Mouse (Mus musculus): Measurements from ENCODE around the gene Ildr2. TPM values are rescaled to one million over a fixed set of nuclear protein-coding genes. Genes with fewer than 3 reads are reported as not detected.

The Ildr2 gene
- polyA plus RNA-seq, 1 experiment: 0.18 TPM

DNA sequence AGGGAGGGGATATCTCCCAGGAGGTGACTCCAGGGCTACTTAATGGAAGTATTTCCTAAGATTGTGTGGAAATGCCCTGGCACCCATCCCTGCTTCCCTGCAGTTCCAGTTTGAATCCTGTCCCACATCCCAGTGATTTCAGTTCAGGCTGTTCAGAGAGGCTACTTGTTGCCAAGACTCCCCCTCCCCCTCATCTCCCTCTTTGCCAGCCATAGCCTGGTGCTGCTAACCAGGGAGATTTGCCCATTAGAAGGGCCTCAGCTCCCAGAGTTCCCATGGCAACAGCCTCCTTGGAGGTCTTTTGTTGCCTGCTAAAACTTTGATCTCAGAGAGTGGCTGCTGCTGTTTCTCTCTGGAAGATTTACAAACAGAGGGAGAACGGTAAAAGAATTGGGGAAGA lies 26.6 kb downstream of the Ildr2 start:
- H3K4me3 ChIP-seq (ENCODE audit: low read depth, low read length): no peak overlapping the region
- H3K9ac ChIP-seq (ENCODE audit: low read depth, poor library complexity, severe bottlenecking): no peak overlapping the region
- H3K36me3 ChIP-seq (ENCODE audit: control insufficient read depth, insufficient read depth, low read length, poor library complexity, severe bottlenecking): no peaks in the 10 kb centered on the region
- H3K27ac ChIP-seq (ENCODE audit: insufficient read depth, low read length): no peak overlapping the region
- H3K27me3 ChIP-seq (ENCODE audit: control insufficient read depth, insufficient read depth, low read length, poor library complexity, severe bottlenecking): peaks cover 1% of the 10 kb centered on the region; the same call in 1 of the 2 replicates
- no peaks in the 10 kb centered on the region for H3K9me3 ChIP-seq (replicated peaks; ENCODE audit: control insufficient read depth, insufficient read depth, low read length, poor library complexity, severe bottlenecking)
- H3K4me1 ChIP-seq (ENCODE audit: control insufficient read depth, insufficient read depth, low read length): peaks cover 2% of the 10 kb centered on the region
- TF ChIP-seq EP300 (IDR thresholded peaks at IDR 0.05; ENCODE audit: insufficient read depth, low read depth, low read length) (no peak), POLR2A (IDR thresholded peaks at IDR 0.05; ENCODE audit: insufficient read depth, low read length) (no peak), CTCF (IDR thresholded peaks at IDR 0.05; ENCODE audit: low read depth, low read length) (no peak)

DNA sequence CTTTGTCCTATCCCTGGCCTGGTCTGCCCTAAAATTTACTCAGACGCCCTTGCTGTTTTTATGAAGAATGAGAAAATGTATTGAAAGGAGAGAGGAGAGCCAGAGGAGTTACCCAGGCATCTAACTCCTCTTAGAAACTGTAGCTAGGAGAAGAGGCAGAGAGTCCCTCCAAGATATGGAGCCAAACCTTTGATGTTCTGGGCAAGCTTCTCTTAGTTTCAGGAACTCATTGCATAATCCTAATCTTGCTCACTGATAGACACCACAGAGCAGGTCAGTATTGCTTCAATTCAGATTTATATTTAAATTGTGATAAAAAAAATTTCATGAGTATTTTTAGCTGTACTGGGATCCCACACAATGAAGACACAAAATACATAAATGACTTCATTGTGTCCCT lies 27.3 kb downstream of the Ildr2 start:
- Histone ChIP-seq H3K9me3 (replicated peaks; ENCODE audit: control insufficient read depth, insufficient read depth, low read length, poor library complexity, severe bottlenecking) (no peaks in the 10 kb centered on the region), H3K9ac (ENCODE audit: low read depth, poor library complexity, severe bottlenecking) (no peak overlapping the region), H3K4me3 (ENCODE audit: low read depth, low read length) (no peak overlapping the region), H3K27me3 (ENCODE audit: control insufficient read depth, insufficient read depth, low read length, poor library complexity, severe bottlenecking) (peaks cover 1% of the 10 kb centered on the region; the same call in 1 of the 2 replicates), H3K4me1 (ENCODE audit: control insufficient read depth, insufficient read depth, low read length) (peaks cover 2% of the 10 kb centered on the region), H3K36me3 (ENCODE audit: control insufficient read depth, insufficient read depth, low read length, poor library complexity, severe bottlenecking) (no peaks in the 10 kb centered on the region), H3K27ac (ENCODE audit: insufficient read depth, low read length) (no peak overlapping the region)
- TF ChIP-seq EP300 (IDR thresholded peaks at IDR 0.05; ENCODE audit: insufficient read depth, low read depth, low read length): no peak
- no peak for TF ChIP-seq POLR2A (IDR thresholded peaks at IDR 0.05; ENCODE audit: insufficient read depth, low read length)
- TF ChIP-seq CTCF (IDR thresholded peaks at IDR 0.05; ENCODE audit: low read depth, low read length): no peak

- H3K36me3 ChIP-seq (ENCODE audit: control insufficient read depth, insufficient read depth, low read length, poor library complexity, severe bottlenecking): no peaks in the 10 kb centered on the region
- H3K9ac ChIP-seq (ENCODE audit: low read depth, poor library complexity, severe bottlenecking): no peak overlapping the region
- no peak for TF ChIP-seq POLR2A (IDR thresholded peaks at IDR 0.05; ENCODE audit: insufficient read depth, low read length)
- TF ChIP-seq CTCF (IDR thresholded peaks at IDR 0.05; ENCODE audit: low read depth, low read length): no peak
- no peak for TF ChIP-seq EP300 (IDR thresholded peaks at IDR 0.05; ENCODE audit: insufficient read depth, low read depth, low read length)
- H3K4me3 ChIP-seq (ENCODE audit: low read depth, low read length): no peak overlapping the region
- peaks cover 2% of the 10 kb centered on the region for H3K4me1 ChIP-seq (ENCODE audit: control insufficient read depth, insufficient read depth, low read length)
- H3K27me3 ChIP-seq (ENCODE audit: control insufficient read depth, insufficient read depth, low read length, poor library complexity, severe bottlenecking): peaks cover 1% of the 10 kb centered on the region; the same call in 1 of the 2 replicates
- H3K27ac ChIP-seq (ENCODE audit: insufficient read depth, low read length): no peak overlapping the region
- no peaks in the 10 kb centered on the region for H3K9me3 ChIP-seq (replicated peaks; ENCODE audit: control insufficient read depth, insufficient read depth, low read length, poor library complexity, severe bottlenecking)
Observed at GRCm38 (mm10) chr1:166281836-166282235, 27.9 kb downstream of the Ildr2 start.

DNA sequence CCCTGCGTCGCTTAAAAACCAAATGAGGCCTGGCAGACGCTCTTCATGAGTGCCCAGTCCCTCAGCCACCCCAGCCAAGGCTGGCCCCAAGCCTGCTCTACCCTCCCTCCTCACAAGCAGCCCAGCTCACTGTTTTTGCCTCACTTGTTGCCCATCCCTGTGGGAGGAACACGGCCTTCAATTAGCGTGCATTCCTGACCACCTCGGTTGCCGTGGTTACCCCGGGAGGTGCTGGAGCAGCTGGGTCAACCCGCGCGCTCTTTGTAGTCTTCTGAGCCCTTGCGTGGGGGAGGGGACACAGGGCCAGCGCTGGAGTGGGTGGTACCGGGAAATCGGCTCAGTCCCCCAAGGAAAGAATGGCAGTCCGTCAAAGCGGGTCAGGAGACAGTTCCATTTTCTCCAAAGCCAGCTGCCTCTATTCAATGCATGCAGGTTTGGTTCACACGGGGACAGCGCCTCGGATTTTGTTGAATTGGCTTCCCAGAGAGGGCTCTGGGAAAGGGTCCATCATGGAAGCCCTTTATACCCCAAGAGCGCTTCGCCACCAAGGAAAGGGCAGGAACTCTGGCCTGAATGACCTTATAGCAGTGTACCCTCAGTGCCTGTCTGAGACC lies 28.8 kb downstream of the Ildr2 start:
- Histone ChIP-seq H3K9ac (ENCODE audit: low read depth, poor library complexity, severe bottlenecking) (no peak overlapping the region), H3K36me3 (ENCODE audit: control insufficient read depth, insufficient read depth, low read length, poor library complexity, severe bottlenecking) (no peaks in the 10 kb centered on the region), H3K27me3 (ENCODE audit: control insufficient read depth, insufficient read depth, low read length, poor library complexity, severe bottlenecking) (peaks cover 1% of the 10 kb centered on the region; the same call in 1 of the 2 replicates), H3K27ac (ENCODE audit: insufficient read depth, low read length) (no peak overlapping the region), H3K9me3 (replicated peaks; ENCODE audit: control insufficient read depth, insufficient read depth, low read length, poor library complexity, severe bottlenecking) (no peaks in the 10 kb centered on the region), H3K4me1 (ENCODE audit: control insufficient read depth, insufficient read depth, low read length) (peaks cover 2% of the 10 kb centered on the region), H3K4me3 (ENCODE audit: low read depth, low read length) (no peak overlapping the region)
- TF ChIP-seq EP300 (IDR thresholded peaks at IDR 0.05; ENCODE audit: insufficient read depth, low read depth, low read length) (0 out of 2 replicates have a peak, but pooled peaks have one; percentile 34), POLR2A (IDR thresholded peaks at IDR 0.05; ENCODE audit: insufficient read depth, low read length) (no peak)

DNA sequence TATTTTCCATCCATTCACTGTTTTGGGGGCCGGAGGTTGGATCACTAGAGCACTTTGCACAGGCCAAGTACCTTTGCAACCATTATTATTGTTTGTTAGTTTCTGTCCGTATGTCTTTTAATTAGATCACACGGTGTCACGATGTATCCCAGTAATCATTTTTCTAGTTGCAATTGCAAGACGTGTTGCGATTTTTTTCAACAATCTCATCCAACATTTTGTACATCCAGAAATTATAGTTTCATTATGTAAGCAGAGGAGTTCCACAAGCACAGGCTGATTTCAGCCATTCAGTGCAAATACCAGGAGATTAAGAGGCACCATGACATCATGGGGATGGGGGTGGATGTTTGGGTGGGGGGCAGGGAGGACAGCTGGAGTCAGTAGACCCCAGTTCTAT lies 29.5 kb downstream of the Ildr2 start:
- H3K4me3 ChIP-seq (ENCODE audit: low read depth, low read length): no peak overlapping the region
- no peaks in the 10 kb centered on the region for H3K36me3 ChIP-seq (ENCODE audit: control insufficient read depth, insufficient read depth, low read length, poor library complexity, severe bottlenecking)
- TF ChIP-seq POLR2A (IDR thresholded peaks at IDR 0.05; ENCODE audit: insufficient read depth, low read length) (no peak), EP300 (IDR thresholded peaks at IDR 0.05; ENCODE audit: insufficient read depth, low read depth, low read length) (no peak), CTCF (IDR thresholded peaks at IDR 0.05; ENCODE audit: low read depth, low read length) (no peak)
- H3K4me1 ChIP-seq (ENCODE audit: control insufficient read depth, insufficient read depth, low read length): peaks cover 2% of the 10 kb centered on the region
- H3K9ac ChIP-seq (ENCODE audit: low read depth, poor library complexity, severe bottlenecking): no peak overlapping the region
- H3K27me3 ChIP-seq (ENCODE audit: control insufficient read depth, insufficient read depth, low read length, poor library complexity, severe bottlenecking): peaks cover 1% of the 10 kb centered on the region; the same call in 1 of the 2 replicates
- no peaks in the 10 kb centered on the region for H3K9me3 ChIP-seq (replicated peaks; ENCODE audit: control insufficient read depth, insufficient read depth, low read length, poor library complexity, severe bottlenecking)
- H3K27ac ChIP-seq (ENCODE audit: insufficient read depth, low read length): no peak overlapping the region

- Histone ChIP-seq H3K36me3 (ENCODE audit: control insufficient read depth, insufficient read depth, low read length, poor library complexity, severe bottlenecking) (no peaks in the 10 kb centered on the region), H3K27ac (ENCODE audit: insufficient read depth, low read length) (no peak overlapping the region), H3K4me1 (ENCODE audit: control insufficient read depth, insufficient read depth, low read length) (peaks cover 2% of the 10 kb centered on the region), H3K27me3 (ENCODE audit: control insufficient read depth, insufficient read depth, low read length, poor library complexity, severe bottlenecking) (peaks cover 1% of the 10 kb centered on the region; the same call in 1 of the 2 replicates), H3K9ac (ENCODE audit: low read depth, poor library complexity, severe bottlenecking) (no peak overlapping the region), H3K4me3 (ENCODE audit: low read depth, low read length) (no peak overlapping the region), H3K9me3 (replicated peaks; ENCODE audit: control insufficient read depth, insufficient read depth, low read length, poor library complexity, severe bottlenecking) (no peaks in the 10 kb centered on the region)
- TF ChIP-seq EP300 (IDR thresholded peaks at IDR 0.05; ENCODE audit: insufficient read depth, low read depth, low read length) (no peak), CTCF (IDR thresholded peaks at IDR 0.05; ENCODE audit: low read depth, low read length) (no peak), POLR2A (IDR thresholded peaks at IDR 0.05; ENCODE audit: insufficient read depth, low read length) (no peak)
Observed at GRCm38 (mm10) chr1:166284390-166284789, 30.5 kb downstream of the Ildr2 start.
